Mouse (Mus musculus) CH12F3 (cell line): Measurements from ENCODE around the gene Sgms1.

Source experiments
- in situ Hi-C: fragments of 300-500 bp; cut with MboI; formaldehyde crosslinking; loops from 2 replicates; pipeline ENCODE4 v1.14.3; 2020; ENCODE audit warnings: low sequenced_read_pairs

Gene Sgms1

GRCm38 (mm10) chr19:32389001-32389871, at the start of gene Sgms1:
Gene Sgms1, minus strand, starts transcription at chr19:32389714.
- in situ Hi-C loops, result no loop called here

GRCm38 (mm10) chr19:32425856-32426255, 36.3 kb upstream of the Sgms1 start:
- in situ Hi-C loops, result no loop called here

DNA sequence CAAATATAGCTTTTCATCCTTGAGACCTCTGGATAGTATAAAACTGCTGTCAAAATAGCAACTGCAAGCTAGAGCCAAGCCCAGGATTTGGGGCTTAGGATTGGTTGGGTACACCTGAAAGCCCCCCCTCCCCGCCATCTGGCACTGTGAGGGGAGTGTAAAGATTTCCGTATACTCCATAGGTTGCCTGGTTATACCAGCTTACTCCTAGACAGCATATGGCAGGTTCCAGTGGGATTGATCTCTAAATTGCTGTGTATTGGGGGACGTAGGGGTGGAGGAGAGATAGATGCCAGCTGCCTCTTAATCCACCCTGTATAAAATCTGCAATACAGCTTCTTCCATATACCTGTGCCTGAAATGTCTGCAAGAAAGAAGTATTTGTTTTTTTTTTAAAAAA, 35.2 kb upstream of the Sgms1 start:
- in situ Hi-C loops, result no loop called here

DNA sequence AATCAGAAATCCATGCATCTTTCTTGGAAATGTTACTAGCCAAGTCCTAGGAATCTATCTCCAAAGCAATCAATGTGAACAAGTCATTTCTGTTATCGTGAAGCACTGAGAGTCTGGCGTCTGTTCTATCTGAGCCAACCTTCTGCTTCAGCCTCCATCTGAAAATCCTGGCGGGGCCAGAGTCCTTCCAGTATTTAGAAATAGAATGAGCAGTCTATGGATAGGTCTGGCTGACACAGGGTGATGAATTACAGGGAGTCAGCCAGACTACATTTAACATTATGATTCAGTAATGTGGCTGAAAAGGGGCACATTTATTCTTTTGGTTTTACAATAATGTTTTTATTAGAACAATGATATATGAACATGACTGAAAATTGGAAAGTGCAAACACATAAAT, 29.6 kb upstream of the Sgms1 start:
- in situ Hi-C loops, result no loop called here

- in situ Hi-C loops, result no loop called here
Measured at GRCm38 (mm10) chr19:32416692-32417317, 27.3 kb upstream of the Sgms1 start.

GRCm38 (mm10) chr19:32409603-32410360, 20.3 kb upstream of the Sgms1 start:
- in situ Hi-C loops, result no loop called here

DNA sequence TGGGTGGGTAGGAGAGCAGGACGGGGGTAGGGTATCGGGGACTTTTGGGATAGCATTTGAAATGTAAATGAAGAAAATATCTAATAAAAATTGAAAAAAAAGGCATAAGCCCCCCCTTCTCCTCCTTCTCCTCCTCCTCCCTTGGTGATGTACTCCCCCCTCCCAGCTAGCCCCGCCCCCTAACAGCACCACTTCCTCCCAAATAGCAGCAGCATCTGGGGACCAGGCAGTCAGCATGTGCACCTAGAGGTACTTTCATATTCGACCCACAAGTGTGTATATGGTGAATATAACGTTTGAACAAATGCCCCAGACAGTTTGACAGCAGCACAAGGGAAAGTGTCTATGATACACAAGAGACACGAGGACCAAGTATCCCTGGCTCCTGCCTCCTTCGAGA, 17.2 kb upstream of the Sgms1 start:
- in situ Hi-C loops, result no loop called here

DNA sequence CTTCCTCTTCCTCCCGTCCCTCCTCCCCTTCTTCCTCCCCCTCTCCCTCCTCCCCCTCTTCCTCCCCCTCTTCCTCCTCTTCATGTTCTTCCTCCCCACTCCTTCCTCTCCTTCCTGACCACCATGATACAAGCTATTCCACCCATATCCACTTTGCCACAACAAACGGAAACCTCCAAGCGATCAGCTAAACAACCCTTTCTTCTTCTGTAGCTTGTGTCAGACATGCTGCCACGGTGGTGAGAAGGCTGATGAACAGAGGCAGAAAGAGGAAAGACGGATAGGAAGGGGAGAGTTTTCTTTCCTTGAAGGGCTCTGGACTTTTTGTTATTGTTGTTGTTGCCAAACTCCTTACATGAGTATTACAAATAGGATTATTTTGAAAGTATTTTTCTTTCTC, 14.9 kb upstream of the Sgms1 start:
- in situ Hi-C loops, result no loop called here

DNA sequence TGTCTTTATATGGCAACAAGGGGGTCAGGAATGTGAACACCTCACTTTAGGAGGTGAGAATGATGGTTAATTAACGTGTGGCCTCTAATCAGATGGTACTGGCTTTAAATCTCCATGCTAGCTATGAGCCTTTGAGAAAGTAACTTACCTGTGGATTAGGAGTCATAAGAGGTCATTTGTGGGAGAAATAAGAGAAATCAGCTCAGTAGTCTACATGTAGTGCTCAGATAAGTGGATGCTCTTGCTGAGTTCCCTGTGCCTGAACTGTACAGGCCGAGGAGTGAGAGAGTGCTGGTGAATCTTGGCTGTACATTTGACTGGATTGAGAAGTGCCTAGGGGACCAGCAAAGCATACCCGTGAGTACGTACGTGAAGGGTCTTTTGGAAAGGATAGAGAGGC, 14.3 kb upstream of the Sgms1 start:
- in situ Hi-C loops, result no loop called here

DNA sequence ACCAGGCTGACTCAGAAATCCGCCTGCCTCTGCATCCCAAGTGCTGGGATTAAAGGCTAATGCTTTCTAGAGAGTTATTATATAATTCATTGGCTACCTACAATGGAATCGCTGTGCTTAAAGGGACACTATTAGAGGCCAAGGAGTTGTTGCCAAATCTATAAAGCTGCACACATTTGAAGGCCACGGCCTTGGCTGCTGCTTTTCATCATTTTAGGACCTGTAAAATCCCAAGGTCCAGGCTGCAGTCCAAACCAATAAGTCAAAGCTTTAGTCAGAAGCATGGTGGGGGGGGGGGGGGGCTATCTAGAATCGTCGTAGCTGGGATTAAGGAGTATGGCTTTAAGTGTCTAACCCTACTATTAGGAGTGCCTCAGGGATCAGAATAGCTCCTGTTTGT, 9.0 kb upstream of the Sgms1 start:
- in situ Hi-C loops, result no loop called here

DNA sequence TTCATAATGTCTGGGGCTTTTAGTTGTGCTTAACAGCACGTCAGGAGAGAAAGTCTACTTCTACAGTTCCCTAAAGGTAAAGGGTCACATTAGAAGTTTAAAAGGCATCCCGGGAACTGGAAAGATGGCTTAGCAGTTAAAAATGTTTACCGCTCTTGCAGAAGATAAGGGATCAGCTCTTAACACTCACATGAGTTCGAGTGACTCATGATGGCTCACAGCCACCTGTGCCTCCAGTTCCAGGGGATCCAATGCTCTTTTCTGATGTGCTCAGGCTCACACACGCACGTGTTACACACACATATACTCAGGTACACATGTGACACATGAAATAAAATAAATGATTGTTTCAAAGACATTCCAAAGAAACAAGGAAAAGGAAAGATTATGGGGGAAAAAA, 6.8 kb upstream of the Sgms1 start:
- in situ Hi-C loops, result no loop called here

DNA sequence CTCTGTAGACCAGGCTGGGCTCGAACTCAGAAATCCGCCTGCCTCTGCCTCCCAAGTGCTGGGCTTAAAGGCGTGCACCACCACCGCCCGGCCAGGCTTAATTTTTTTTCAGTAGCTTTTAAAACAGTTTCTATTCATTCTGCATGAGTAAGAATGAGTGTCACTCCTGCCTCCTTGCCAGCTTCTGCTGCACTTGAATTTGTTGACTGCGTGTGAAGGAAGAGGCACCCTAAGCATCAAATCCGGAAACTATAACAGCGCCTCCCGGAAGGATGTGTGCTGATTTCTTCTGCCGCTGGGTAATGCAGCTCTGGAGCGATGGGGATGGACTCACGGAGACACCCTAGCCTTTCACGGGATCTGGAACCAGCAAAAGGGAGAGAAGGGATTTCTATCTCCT, 5.3 kb upstream of the Sgms1 start:
- in situ Hi-C loops, result no loop called here

- in situ Hi-C loops, result no loop called here
Measured at GRCm38 (mm10) chr19:32393758-32394450, 4.4 kb upstream of the Sgms1 start.

- in situ Hi-C loops, result no loop called here
Measured at GRCm38 (mm10) chr19:32393092-32393745, 3.7 kb upstream of the Sgms1 start.

- in situ Hi-C loops, result no loop called here
Measured at GRCm38 (mm10) chr19:32391441-32391840, 1.9 kb upstream of the Sgms1 start.

DNA sequence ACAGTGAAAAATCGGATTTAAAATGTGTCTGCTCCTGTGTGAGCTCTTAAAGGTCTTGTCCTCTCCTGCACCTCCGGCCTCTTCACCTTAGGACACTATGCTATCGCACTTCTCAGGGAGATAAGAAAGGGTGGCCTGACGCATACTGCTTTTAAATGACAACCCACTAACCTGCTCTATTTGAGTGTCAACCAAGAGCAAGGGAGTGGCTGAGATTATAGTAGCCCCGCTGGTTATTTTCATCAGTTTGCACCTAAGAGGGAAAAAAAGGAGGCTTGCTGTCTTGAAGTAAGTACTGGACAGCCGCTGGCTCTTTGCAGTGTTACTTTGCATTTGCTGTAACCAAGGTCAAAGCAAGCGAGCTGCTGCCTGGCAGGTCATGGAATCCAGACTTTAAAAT, 602 bp upstream of the Sgms1 start:
- in situ Hi-C loops, result no loop called here

DNA sequence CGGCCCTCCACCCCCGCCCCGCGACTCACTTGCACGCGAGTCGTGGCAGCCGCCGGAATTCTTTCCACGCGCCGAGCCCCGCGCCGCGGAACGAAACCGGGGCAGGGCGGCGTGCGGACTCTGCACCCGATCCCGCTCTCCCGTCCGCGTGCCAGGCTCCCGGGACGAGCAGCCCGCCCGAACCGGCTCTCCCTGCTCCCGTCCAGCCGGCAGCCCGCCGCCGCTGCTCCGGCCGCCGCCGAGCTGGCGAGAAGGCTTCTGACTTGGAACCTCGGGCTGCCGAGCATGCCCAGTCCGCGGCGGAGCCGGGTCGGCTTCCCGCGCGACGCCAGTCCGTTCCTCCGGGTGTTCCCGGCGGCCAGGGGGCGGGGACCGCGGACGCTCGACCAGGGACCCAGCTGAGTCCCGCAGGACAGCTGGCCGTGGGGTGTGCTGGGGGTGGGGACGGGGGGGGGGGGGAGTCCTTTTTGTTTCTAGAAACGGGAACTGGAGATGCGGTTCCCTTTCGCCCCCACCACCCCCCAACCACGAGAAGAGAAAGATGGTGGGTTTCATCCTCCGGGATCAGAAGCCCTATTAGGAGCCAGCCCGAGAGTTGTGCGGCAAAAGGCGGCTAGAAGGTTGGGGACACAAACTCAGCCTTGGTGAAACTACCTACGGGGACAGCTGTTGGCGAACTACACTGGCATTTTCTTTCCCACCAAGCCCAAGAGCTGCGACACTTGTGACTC, 1.2 kb downstream of the Sgms1 start:
- in situ Hi-C loops, result no loop called here

- in situ Hi-C loops, result no loop called here
Measured at GRCm38 (mm10) chr19:32387403-32388190, 1.9 kb downstream of the Sgms1 start.
